Mouse (Mus musculus): ENCODE measurements around the gene Abca8a. TPM values are rescaled to one million over a fixed set of nuclear protein-coding genes. Genes with fewer than 3 reads are reported as not detected.

Abca8a gene
- polyA plus RNA-seq, 1 experiment from 2014 or later = 0.32 TPM

- H3K4me2 ChIP-seq (ENCODE audit: low read length) = no peak overlapping the region
- no peaks in the 10 kb centered on the region for H3K27me3 ChIP-seq (ENCODE audit: control insufficient read depth, insufficient read depth, low read length)
- H3K4me1 ChIP-seq (ENCODE audit: control insufficient read depth, insufficient read depth, low read length) = no peaks in the 10 kb centered on the region
- no peak for DNase-seq
- H3K9ac ChIP-seq (replicated peaks; ENCODE audit: low read length) = no peak overlapping the region
- no peak overlapping the region for H3K27ac ChIP-seq (replicated peaks; ENCODE audit: low read depth, low read length)
- H3K36me3 ChIP-seq (ENCODE audit: control insufficient read depth, insufficient read depth, low read length) = no peaks in the 10 kb centered on the region
- H3K9me3 ChIP-seq (ENCODE audit: control insufficient read depth, low read length) = no peaks in the 10 kb centered on the region
- no peak overlapping the region for H3K4me3 ChIP-seq (replicated peaks; ENCODE audit: low read depth, low read length)
- 83% methylated on average over 2 of the region's 2 CpGs for WGBS
- ATAC-seq (ENCODE audit: low FRiP score, low TSS enrichment) = no peak
These were observed 4.5 kb downstream of the Abca8a start for GRCm38 (mm10) chr11:110091328-110091727.

- no peak overlapping the region for H3K4me3 ChIP-seq (replicated peaks; ENCODE audit: low read depth, low read length)
- 88% methylated on average over 3 of the region's 3 CpGs for WGBS
- no peak overlapping the region for H3K4me2 ChIP-seq (ENCODE audit: low read length)
- no peak overlapping the region for H3K27ac ChIP-seq (replicated peaks; ENCODE audit: low read depth, low read length)
- H3K9ac ChIP-seq (replicated peaks; ENCODE audit: low read length) = no peak overlapping the region
- no peaks in the 10 kb centered on the region for H3K36me3 ChIP-seq (ENCODE audit: control insufficient read depth, insufficient read depth, low read length)
- no peaks in the 10 kb centered on the region for H3K4me1 ChIP-seq (ENCODE audit: control insufficient read depth, insufficient read depth, low read length)
- DNase-seq (no peak), ATAC-seq (ENCODE audit: low FRiP score, low TSS enrichment) (no peak)
- no peaks in the 10 kb centered on the region for H3K9me3 ChIP-seq (ENCODE audit: control insufficient read depth, low read length)
- H3K27me3 ChIP-seq (ENCODE audit: control insufficient read depth, insufficient read depth, low read length) = no peaks in the 10 kb centered on the region
These were observed 23.6 kb downstream of the Abca8a start for GRCm38 (mm10) chr11:110072158-110072557.

- H3K27me3 ChIP-seq (ENCODE audit: control insufficient read depth, insufficient read depth, low read length) = no peaks in the 10 kb centered on the region
- WGBS = 81% methylated on average over 4 of the region's 4 CpGs
- H3K4me3 ChIP-seq (replicated peaks; ENCODE audit: low read depth, low read length) = no peak overlapping the region
- H3K27ac ChIP-seq (replicated peaks; ENCODE audit: low read depth, low read length) = no peak overlapping the region
- no peak overlapping the region for H3K9ac ChIP-seq (replicated peaks; ENCODE audit: low read length)
- no peaks in the 10 kb centered on the region for H3K4me1 ChIP-seq (ENCODE audit: control insufficient read depth, insufficient read depth, low read length)
- no peaks in the 10 kb centered on the region for H3K9me3 ChIP-seq (ENCODE audit: control insufficient read depth, low read length)
- H3K36me3 ChIP-seq (ENCODE audit: control insufficient read depth, insufficient read depth, low read length) = no peaks in the 10 kb centered on the region
- DNase-seq (no peak), ATAC-seq (ENCODE audit: low FRiP score, low TSS enrichment) (no peak)
- H3K4me2 ChIP-seq (ENCODE audit: low read length) = no peak overlapping the region
These were observed 34.7 kb downstream of the Abca8a start for GRCm38 (mm10) chr11:110061032-110061431.

DNA sequence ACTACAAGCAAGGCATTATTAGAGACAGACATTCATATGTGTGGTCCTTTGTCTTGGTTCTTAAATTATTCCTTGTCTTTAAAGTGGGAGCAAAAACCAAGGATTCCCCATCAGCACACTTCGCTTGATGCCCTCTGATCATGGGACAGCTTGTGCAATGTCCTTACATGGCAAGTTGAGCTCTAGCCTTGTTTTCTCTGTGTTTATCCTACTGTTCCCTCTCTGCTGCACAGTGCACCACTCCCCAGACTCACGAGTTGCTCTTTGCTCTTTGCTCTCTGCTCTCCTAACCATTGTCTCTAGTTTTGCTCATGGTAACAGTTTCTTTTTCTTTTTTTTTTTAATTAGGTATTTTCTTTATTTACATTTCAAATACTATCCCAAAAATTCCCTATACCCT is 35.7 kb downstream of the Abca8a start:
- H3K9me3 ChIP-seq (ENCODE audit: control insufficient read depth, low read length) = no peaks in the 10 kb centered on the region
- H3K9ac ChIP-seq (replicated peaks; ENCODE audit: low read length) = no peak overlapping the region
- H3K4me1 ChIP-seq (ENCODE audit: control insufficient read depth, insufficient read depth, low read length) = no peaks in the 10 kb centered on the region
- H3K4me3 ChIP-seq (replicated peaks; ENCODE audit: low read depth, low read length) = no peak overlapping the region
- H3K4me2 ChIP-seq (ENCODE audit: low read length) = no peak overlapping the region
- H3K27ac ChIP-seq (replicated peaks; ENCODE audit: low read depth, low read length) = no peak overlapping the region
- no peak for DNase-seq
- no peaks in the 10 kb centered on the region for H3K27me3 ChIP-seq (ENCODE audit: control insufficient read depth, insufficient read depth, low read length)
- H3K36me3 ChIP-seq (ENCODE audit: control insufficient read depth, insufficient read depth, low read length) = no peaks in the 10 kb centered on the region
- WGBS = 73% methylated on average over 2 of the region's 2 CpGs
- no peak for ATAC-seq (ENCODE audit: low FRiP score, low TSS enrichment)

- WGBS = 69% methylated on average over 3 of the region's 3 CpGs
- DNase-seq (no peak), ATAC-seq (ENCODE audit: low FRiP score, low TSS enrichment) (no peak)
- Histone ChIP-seq H3K4me3 (replicated peaks; ENCODE audit: low read depth, low read length) (no peak overlapping the region), H3K4me2 (ENCODE audit: low read length) (no peak overlapping the region), H3K27me3 (ENCODE audit: control insufficient read depth, insufficient read depth, low read length) (no peaks in the 10 kb centered on the region), H3K9ac (replicated peaks; ENCODE audit: low read length) (no peak overlapping the region), H3K36me3 (ENCODE audit: control insufficient read depth, insufficient read depth, low read length) (no peaks in the 10 kb centered on the region), H3K27ac (replicated peaks; ENCODE audit: low read depth, low read length) (no peak overlapping the region), H3K9me3 (ENCODE audit: control insufficient read depth, low read length) (no peaks in the 10 kb centered on the region), H3K4me1 (ENCODE audit: control insufficient read depth, insufficient read depth, low read length) (no peaks in the 10 kb centered on the region)
These were observed 42.1 kb downstream of the Abca8a start for GRCm38 (mm10) chr11:110053681-110054080.

DNA sequence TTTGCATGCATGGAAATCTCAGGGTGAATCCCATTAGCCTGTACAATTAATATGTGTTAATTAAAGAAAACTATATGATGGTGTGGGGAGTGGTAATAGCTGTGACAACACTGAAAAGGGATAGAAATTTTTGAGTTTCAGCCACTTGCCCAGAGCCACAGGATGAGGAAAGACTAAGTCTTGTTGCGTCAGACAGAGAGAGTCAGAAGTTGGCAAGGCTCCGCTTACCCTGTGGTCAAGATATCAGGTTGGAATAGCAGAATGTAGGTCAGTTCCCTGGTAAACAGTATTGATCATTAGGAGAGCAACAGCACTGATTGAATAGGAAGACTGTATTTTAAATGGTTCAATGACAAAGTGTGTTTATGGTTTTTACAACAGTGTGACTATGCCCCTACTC is 58.0 kb downstream of the Abca8a start:
- Histone ChIP-seq H3K4me1 (ENCODE audit: control insufficient read depth, insufficient read depth, low read length) (no peaks in the 10 kb centered on the region), H3K36me3 (ENCODE audit: control insufficient read depth, insufficient read depth, low read length) (no peaks in the 10 kb centered on the region), H3K4me3 (replicated peaks; ENCODE audit: low read depth, low read length) (no peak overlapping the region), H3K9me3 (ENCODE audit: control insufficient read depth, low read length) (no peaks in the 10 kb centered on the region), H3K9ac (replicated peaks; ENCODE audit: low read length) (no peak overlapping the region), H3K4me2 (ENCODE audit: low read length) (no peak overlapping the region), H3K27me3 (ENCODE audit: control insufficient read depth, insufficient read depth, low read length) (no peaks in the 10 kb centered on the region), H3K27ac (replicated peaks; ENCODE audit: low read depth, low read length) (no peak overlapping the region)
- DNase-seq (no peak), ATAC-seq (ENCODE audit: low FRiP score, low TSS enrichment) (no peak)
- 97% methylated on average over 2 of the region's 2 CpGs for WGBS

DNA sequence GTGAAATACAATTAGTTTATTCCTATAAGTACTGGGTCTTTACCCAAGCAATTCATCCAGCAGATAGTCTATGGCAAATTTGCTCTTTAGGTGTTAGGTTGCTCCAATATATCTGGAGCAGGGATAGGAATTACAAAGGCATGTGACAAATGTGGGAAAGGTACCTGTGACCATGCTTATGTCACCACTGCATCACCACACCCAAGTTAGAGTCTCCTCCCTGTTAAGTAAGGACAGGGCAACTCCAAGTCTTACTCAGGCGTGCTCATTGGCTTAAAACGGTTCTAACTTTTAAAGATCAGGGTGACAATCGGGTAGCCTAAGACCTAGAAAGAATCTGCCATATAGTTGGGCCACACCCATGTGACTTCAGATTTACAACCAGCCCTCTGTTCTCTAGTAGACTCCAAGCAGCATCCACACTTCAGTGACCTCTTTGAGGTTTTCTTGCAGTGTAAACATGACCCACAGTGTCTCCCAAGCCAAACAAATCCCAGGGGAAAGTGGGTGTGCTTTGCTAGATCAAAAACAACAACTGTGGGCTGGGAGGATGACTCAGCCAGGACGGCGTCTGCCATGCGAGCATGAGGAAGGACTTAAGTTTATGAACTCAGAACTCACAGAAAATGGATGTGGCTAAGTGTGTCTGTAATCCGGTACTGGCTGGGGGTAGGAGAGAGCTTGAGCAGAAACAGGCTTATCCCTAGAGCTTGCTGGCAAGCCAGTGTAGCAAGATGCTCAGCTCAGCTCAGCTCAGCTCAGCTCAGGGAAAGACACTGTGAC is 66.7 kb downstream of the Abca8a start:
- Histone ChIP-seq H3K9me3 (ENCODE audit: control insufficient read depth, low read length) (no peaks in the 10 kb centered on the region), H3K9ac (replicated peaks; ENCODE audit: low read length) (no peak overlapping the region), H3K4me3 (replicated peaks; ENCODE audit: low read depth, low read length) (no peak overlapping the region), H3K4me2 (ENCODE audit: low read length) (no peak overlapping the region), H3K27ac (replicated peaks; ENCODE audit: low read depth, low read length) (no peak overlapping the region), H3K27me3 (ENCODE audit: control insufficient read depth, insufficient read depth, low read length) (no peaks in the 10 kb centered on the region), H3K36me3 (ENCODE audit: control insufficient read depth, insufficient read depth, low read length) (no peaks in the 10 kb centered on the region), H3K4me1 (ENCODE audit: control insufficient read depth, insufficient read depth, low read length) (no peaks in the 10 kb centered on the region)
- ATAC-seq (ENCODE audit: low FRiP score, low TSS enrichment) (no peak), DNase-seq (no peak)
- 73% methylated on average over 7 of the region's 7 CpGs for WGBS

- 72% methylated on average over 2 of the region's 2 CpGs for WGBS
- Histone ChIP-seq H3K27ac (replicated peaks; ENCODE audit: low read depth, low read length) (no peak overlapping the region), H3K9ac (replicated peaks; ENCODE audit: low read length) (no peak overlapping the region), H3K9me3 (ENCODE audit: control insufficient read depth, low read length) (no peaks in the 10 kb centered on the region), H3K4me3 (replicated peaks; ENCODE audit: low read depth, low read length) (no peak overlapping the region), H3K36me3 (ENCODE audit: control insufficient read depth, insufficient read depth, low read length) (no peaks in the 10 kb centered on the region), H3K27me3 (ENCODE audit: control insufficient read depth, insufficient read depth, low read length) (no peaks in the 10 kb centered on the region), H3K4me2 (ENCODE audit: low read length) (no peak overlapping the region), H3K4me1 (ENCODE audit: control insufficient read depth, insufficient read depth, low read length) (no peaks in the 10 kb centered on the region)
- ATAC-seq (ENCODE audit: low FRiP score, low TSS enrichment) = no peak
- DNase-seq = no peak
These were observed 84.8 kb downstream of the Abca8a start for GRCm38 (mm10) chr11:110010836-110011546.

DNA sequence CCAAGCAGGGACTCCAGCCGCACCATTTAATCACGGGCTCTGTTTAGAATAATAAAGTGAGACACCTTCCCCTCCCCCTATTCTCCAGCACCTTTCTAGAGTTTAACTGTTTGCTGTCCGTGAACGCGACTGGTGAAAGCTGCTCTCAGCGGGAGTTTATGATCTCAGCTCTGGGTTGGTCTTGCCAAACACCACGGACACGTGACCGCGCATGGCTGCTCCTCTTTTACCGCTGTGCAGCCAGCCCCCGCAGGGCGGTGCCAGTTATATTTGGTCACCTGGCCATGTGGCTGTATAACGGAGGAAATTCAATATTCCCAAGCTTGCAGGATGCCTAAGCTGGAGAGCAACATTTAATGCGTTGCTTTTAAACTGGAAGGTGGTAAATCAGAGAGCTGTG is 100.2 kb downstream of the Abca8a start, which contains the start of gene Abca8b:
Abca8b (minus strand) TSS at position 222 of the 400 bp plus-strand sequence.
- Histone ChIP-seq H3K4me2 (ENCODE audit: low read length) (peak within 1 kb of the TSS; percentile 65), H3K9ac (replicated peaks; ENCODE audit: low read length) (peak within 1 kb of the TSS; percentile 46; the same call in 1 of the 2 replicates), H3K36me3 (ENCODE audit: control insufficient read depth, insufficient read depth, low read length) (no peaks in the 10 kb centered on the region), H3K9me3 (ENCODE audit: control insufficient read depth, low read length) (no peaks in the 10 kb centered on the region), H3K4me1 (ENCODE audit: control insufficient read depth, insufficient read depth, low read length) (no peaks in the 10 kb centered on the region), H3K27ac (replicated peaks; ENCODE audit: low read depth, low read length) (peak within 1 kb of the TSS; percentile 50), H3K27me3 (ENCODE audit: control insufficient read depth, insufficient read depth, low read length) (no peaks in the 10 kb centered on the region), H3K4me3 (replicated peaks; ENCODE audit: low read depth, low read length) (peak within 1 kb of the TSS; percentile 38)
- DNase-seq (peak; percentile 89), ATAC-seq (ENCODE audit: low FRiP score, low TSS enrichment) (peak; percentile 93)
- WGBS = 0% methylated on average over 15 of the region's 15 CpGs

Data from midbrain, embryonic 14.5 days (tissue).